In genomic region chr3:52800673-52801072, GRCm38 (mm10) we compare ENCODE assay signal across 13 mouse cellular contexts.
DNase-seq lines count a peak whose midpoint lies in the region; TF ChIP-seq lines count a peak whose summit lies in the region.
"Had no signal": no experiment of that assay in that cellular context is flagged by ENCODE, and none has a peak within 500 bp of the region (broad histone marks: within the 10 kb centered on the region; RNA-seq: fewer than 3 reads in every experiment).

No protein-coding gene starts in this region.

- H3K27me3 ChIP-seq in kidney, adult 2 months (replicated peaks; ENCODE audit: control insufficient read depth, insufficient read depth, low read length), result no peaks in the 10 kb centered on the region
- H3K27me3 ChIP-seq in spleen, adult 2 months (ENCODE audit: control insufficient read depth, insufficient read depth, low read length), result no peaks in the 10 kb centered on the region
- H3K27me3 ChIP-seq: embryonic facial prominence, embryonic 13.5 days; megakaryocyte, embryonic 14.5 days had no signal

- H3K4me3 ChIP-seq in kidney, adult 2 months (ENCODE audit: insufficient read depth, low read depth, low read length), result no peak overlapping the region
- no peak overlapping the region for H3K4me3 ChIP-seq in spleen, adult 2 months (ENCODE audit: extremely low read depth, insufficient read depth, insufficient read length)
- H3K4me3 ChIP-seq in cortical plate, adult 2 months (ENCODE audit: insufficient read depth, low read length), result no peak overlapping the region
- H3K4me3 ChIP-seq: embryonic facial prominence, embryonic 13.5 days; megakaryocyte, embryonic 14.5 days had no signal

- TF ChIP-seq POLR2A in kidney, adult 2 months (IDR thresholded peaks at IDR 0.05; ENCODE audit: low read depth, low read length), result no peak
- no peak for TF ChIP-seq POLR2A in spleen, adult 2 months (IDR thresholded peaks at IDR 0.05; ENCODE audit: low read depth, low read length)
- TF ChIP-seq POLR2A in cortical plate, adult 2 months (IDR thresholded peaks at IDR 0.05; ENCODE audit: extremely low read depth, insufficient read depth, low read length), result no peak

- no peak overlapping the region for H3K27ac ChIP-seq in kidney, adult 2 months (ENCODE audit: insufficient read depth, low read depth, low read length)
- no peak overlapping the region for H3K27ac ChIP-seq in spleen, adult 2 months (ENCODE audit: insufficient read depth, low read length)
- H3K27ac ChIP-seq in cortical plate, adult 2 months (ENCODE audit: insufficient read depth, low read length), result no peak overlapping the region
- H3K27ac ChIP-seq: embryonic facial prominence, embryonic 13.5 days; liver, embryonic 14.5 days had no signal

- H3K4me1 ChIP-seq in kidney, adult 2 months (ENCODE audit: control insufficient read depth, insufficient read depth, low read length), result 0 out of 2 replicates have a peak, but pooled peaks cover 3% of the 10 kb centered on the region
- H3K4me1 ChIP-seq in spleen, adult 2 months (ENCODE audit: control insufficient read depth, insufficient read depth, insufficient read length), result peaks cover 4% of the 10 kb centered on the region; the same call in 1 of the 2 replicates
- H3K4me1 ChIP-seq in cortical plate, adult 2 months (ENCODE audit: control insufficient read depth, insufficient read depth, low read length), result peaks cover 2% of the 10 kb centered on the region; the same call in 1 of the 2 replicates
- H3K4me1 ChIP-seq: embryonic facial prominence, embryonic 13.5 days had no signal

- 68% methylated on average over 3 of the region's 3 CpGs for WGBS in kidney, adult 2 months
- 59% methylated on average over 3 of the region's 3 CpGs for WGBS in spleen, adult 2 months

- peak; percentile 29 for DNase-seq in kidney, adult 2 months
- DNase-seq in kidney, postnatal 14 days, result no peak
- DNase-seq in spleen, adult 2 months (ENCODE audit: low read depth in 1 of 2, low spot score in 2 of 2), result peak; percentile 35 to 41
- DNase-seq in spleen, postnatal 4 days (ENCODE audit: low spot score in 2 of 2), result no peak
- peak; percentile 24 to 45 for DNase-seq in thymus, postnatal 36 days
- DNase-seq in layer of hippocampus, postnatal 36 days, result no peak
- no peak for DNase-seq in ovary, postnatal 36 days (ENCODE audit: low spot score)
- DNase-seq: cerebellum, postnatal 14 days; heart, postnatal 14 days had no signal

- TF ChIP-seq CTCF in kidney, adult 2 months (conservative IDR thresholded peaks at IDR 0.05; ENCODE audit: insufficient read depth, insufficient read length, low read depth, low read length), result no peak
- TF ChIP-seq CTCF in spleen, adult 2 months (IDR thresholded peaks at IDR 0.05; ENCODE audit: extremely low read depth, insufficient read depth, insufficient read length, insufficient replicate concordance), result peak; percentile 26; the same call in 1 of the 2 replicates
- TF ChIP-seq CTCF in cortical plate, adult 2 months (IDR thresholded peaks at IDR 0.05; ENCODE audit: extremely low read depth, insufficient read depth, low read length), result peak; percentile 30; the same call in 1 of the 2 replicates

- no peaks in the 10 kb centered on the region for H3K36me3 ChIP-seq in kidney, adult 2 months (ENCODE audit: control insufficient read depth, insufficient read depth, low read length)
- no peaks in the 10 kb centered on the region for H3K36me3 ChIP-seq in spleen, adult 2 months (ENCODE audit: control insufficient read depth, insufficient read depth, low read length)
- H3K36me3 ChIP-seq: embryonic facial prominence, embryonic 13.5 days had no signal

Comparison
In these comparisons a context has a peak if more than half of its experiments do, and no peak if none do; other contexts are left out.
1. DNase-seq: peak in kidney, adult 2 months (single experiment), spleen, adult 2 months (2 of 2) and thymus, postnatal 36 days (2 of 2); none in kidney, postnatal 14 days (single experiment), spleen, postnatal 4 days (0 of 2), layer of hippocampus, postnatal 36 days (0 of 2) and ovary, postnatal 36 days (single experiment).